Mouse (Mus musculus): ENCODE results near the gene Pptc7.
A peak's percentile ranks its signal among the peaks of the same experiment; 100 is the strongest.

The Pptc7 gene

GRCm38 (mm10) chr5:122280827-122281462 is 3.2 kb upstream of the Pptc7 start:
- DNase-seq (ENCODE audit: low read depth, low spot score), result peak; percentile 52
- no peaks in the 10 kb centered on the region for H3K36me3 ChIP-seq (ENCODE audit: control insufficient read depth, insufficient read depth, low read length, poor library complexity, severe bottlenecking)
- H3K27me3 ChIP-seq (ENCODE audit: control insufficient read depth, insufficient read depth, low read length, poor library complexity, severe bottlenecking), result no peaks in the 10 kb centered on the region

GRCm38 (mm10) chr5:122283828-122284182 is 360 bp upstream of the Pptc7 start:
- DNase-seq (ENCODE audit: low read depth, low spot score), result no peak
- Histone ChIP-seq H3K36me3 (ENCODE audit: control insufficient read depth, insufficient read depth, low read length, poor library complexity, severe bottlenecking) (peaks cover 3% of the 10 kb centered on the region; the same call in 1 of the 2 replicates), H3K27me3 (ENCODE audit: control insufficient read depth, insufficient read depth, low read length, poor library complexity, severe bottlenecking) (no peaks in the 10 kb centered on the region)

- peak; percentile 41 for DNase-seq (ENCODE audit: low read depth, low spot score)
- Histone ChIP-seq H3K36me3 (ENCODE audit: control insufficient read depth, insufficient read depth, low read length, poor library complexity, severe bottlenecking) (peaks cover 3% of the 10 kb centered on the region; the same call in 1 of the 2 replicates), H3K27me3 (ENCODE audit: control insufficient read depth, insufficient read depth, low read length, poor library complexity, severe bottlenecking) (no peaks in the 10 kb centered on the region)
Measured at GRCm38 (mm10) chr5:122285029-122285766, 1.0 kb downstream of the Pptc7 start.

GRCm38 (mm10) chr5:122285767-122286150 is 1.6 kb downstream of the Pptc7 start:
- DNase-seq (ENCODE audit: low read depth, low spot score), result peak; percentile 65
- H3K27me3 ChIP-seq (ENCODE audit: control insufficient read depth, insufficient read depth, low read length, poor library complexity, severe bottlenecking), result no peaks in the 10 kb centered on the region

GRCm38 (mm10) chr5:122286191-122286590 is 2.0 kb downstream of the Pptc7 start:
- no peak for DNase-seq (ENCODE audit: low read depth, low spot score)
- Histone ChIP-seq H3K36me3 (ENCODE audit: control insufficient read depth, insufficient read depth, low read length, poor library complexity, severe bottlenecking) (peaks cover 3% of the 10 kb centered on the region; the same call in 1 of the 2 replicates), H3K27me3 (ENCODE audit: control insufficient read depth, insufficient read depth, low read length, poor library complexity, severe bottlenecking) (no peaks in the 10 kb centered on the region)

More at GRCm38 (mm10) chr5:122285767-122286150, 1.6 kb downstream of the Pptc7 start:
- H3K36me3 ChIP-seq (ENCODE audit: control insufficient read depth, insufficient read depth, low read length, poor library complexity, severe bottlenecking), result peaks cover 3% of the 10 kb centered on the region; the same call in 1 of the 2 replicates

- Histone ChIP-seq H3K36me3 (ENCODE audit: control insufficient read depth, insufficient read depth, low read length, poor library complexity, severe bottlenecking) (peaks cover 3% of the 10 kb centered on the region; the same call in 1 of the 2 replicates), H3K27me3 (ENCODE audit: control insufficient read depth, insufficient read depth, low read length, poor library complexity, severe bottlenecking) (no peaks in the 10 kb centered on the region)
- no peak for DNase-seq (ENCODE audit: low read depth, low spot score)
Measured at GRCm38 (mm10) chr5:122287026-122287425, 2.9 kb downstream of the Pptc7 start.

GRCm38 (mm10) chr5:122288147-122288811 is 4.1 kb downstream of the Pptc7 start:
- no peak for DNase-seq (ENCODE audit: low read depth, low spot score)
- peaks cover 3% of the 10 kb centered on the region; the same call in 1 of the 2 replicates for H3K36me3 ChIP-seq (ENCODE audit: control insufficient read depth, insufficient read depth, low read length, poor library complexity, severe bottlenecking)

GRCm38 (mm10) chr5:122291149-122291548 is 7.0 kb downstream of the Pptc7 start:
- DNase-seq (ENCODE audit: low read depth, low spot score), result no peak

More at GRCm38 (mm10) chr5:122288147-122288811, 4.1 kb downstream of the Pptc7 start:
- no peaks in the 10 kb centered on the region for H3K27me3 ChIP-seq (ENCODE audit: control insufficient read depth, insufficient read depth, low read length, poor library complexity, severe bottlenecking)

GRCm38 (mm10) chr5:122291553-122292339 is 7.6 kb downstream of the Pptc7 start:
- H3K36me3 ChIP-seq (ENCODE audit: control insufficient read depth, insufficient read depth, low read length, poor library complexity, severe bottlenecking), result peaks cover 3% of the 10 kb centered on the region; the same call in 1 of the 2 replicates
- no peaks in the 10 kb centered on the region for H3K27me3 ChIP-seq (ENCODE audit: control insufficient read depth, insufficient read depth, low read length, poor library complexity, severe bottlenecking)
- no peak for DNase-seq (ENCODE audit: low read depth, low spot score)

More at GRCm38 (mm10) chr5:122291149-122291548, 7.0 kb downstream of the Pptc7 start:
- peaks cover 3% of the 10 kb centered on the region; the same call in 1 of the 2 replicates for H3K36me3 ChIP-seq (ENCODE audit: control insufficient read depth, insufficient read depth, low read length, poor library complexity, severe bottlenecking)
- no peaks in the 10 kb centered on the region for H3K27me3 ChIP-seq (ENCODE audit: control insufficient read depth, insufficient read depth, low read length, poor library complexity, severe bottlenecking)

- no peak for DNase-seq (ENCODE audit: low read depth, low spot score)
- peaks cover 3% of the 10 kb centered on the region; the same call in 1 of the 2 replicates for H3K36me3 ChIP-seq (ENCODE audit: control insufficient read depth, insufficient read depth, low read length, poor library complexity, severe bottlenecking)
- H3K27me3 ChIP-seq (ENCODE audit: control insufficient read depth, insufficient read depth, low read length, poor library complexity, severe bottlenecking), result no peaks in the 10 kb centered on the region
Measured at GRCm38 (mm10) chr5:122293131-122293530, 9.0 kb downstream of the Pptc7 start.

- DNase-seq (ENCODE audit: low read depth, low spot score), result no peak
- H3K27me3 ChIP-seq (ENCODE audit: control insufficient read depth, insufficient read depth, low read length, poor library complexity, severe bottlenecking), result no peaks in the 10 kb centered on the region
- H3K36me3 ChIP-seq (ENCODE audit: control insufficient read depth, insufficient read depth, low read length, poor library complexity, severe bottlenecking), result no peaks in the 10 kb centered on the region; the same call in 1 of the 2 replicates
Measured at GRCm38 (mm10) chr5:122294219-122294735, 10.1 kb downstream of the Pptc7 start.

- DNase-seq (ENCODE audit: low read depth, low spot score), result no peak
- no peaks in the 10 kb centered on the region for H3K27me3 ChIP-seq (ENCODE audit: control insufficient read depth, insufficient read depth, low read length, poor library complexity, severe bottlenecking)
Measured at GRCm38 (mm10) chr5:122295113-122295935, 11.2 kb downstream of the Pptc7 start.

GRCm38 (mm10) chr5:122300071-122300518 is 15.9 kb downstream of the Pptc7 start:
- Histone ChIP-seq H3K36me3 (ENCODE audit: control insufficient read depth, insufficient read depth, low read length, poor library complexity, severe bottlenecking) (no peaks in the 10 kb centered on the region), H3K27me3 (ENCODE audit: control insufficient read depth, insufficient read depth, low read length, poor library complexity, severe bottlenecking) (no peaks in the 10 kb centered on the region)
- no peak for DNase-seq (ENCODE audit: low read depth, low spot score)

More at GRCm38 (mm10) chr5:122295113-122295935, 11.2 kb downstream of the Pptc7 start:
- H3K36me3 ChIP-seq (ENCODE audit: control insufficient read depth, insufficient read depth, low read length, poor library complexity, severe bottlenecking), result no peaks in the 10 kb centered on the region; the same call in 1 of the 2 replicates
